Mouse (Mus musculus): ENCODE results near the gene Nphp3. TPM values are rescaled to one million over a fixed set of nuclear protein-coding genes. Genes with fewer than 3 reads are reported as not detected.
A peak's percentile ranks its signal among the peaks of the same experiment; 100 is the strongest.

Gene Nphp3
- polyA plus RNA-seq, 1 experiment = 15.8 TPM

GRCm38 (mm10) chr9:104062430-104063243 lies 60.3 kb downstream of the Nphp3 start, which contains the start of gene Uba5:
Gene Uba5 (minus strand): TSS chr9:104063134.
- H3K4me3 ChIP-seq (ENCODE audit: insufficient read depth, low read length) = peak within 1 kb of the TSS; percentile 97
- peaks cover 3% of the 10 kb centered on the region; the same call in 1 of the 2 replicates for H3K4me1 ChIP-seq (ENCODE audit: control insufficient read depth, insufficient read depth, low read length)
- TF ChIP-seq POLR2A (IDR thresholded peaks at IDR 0.05; ENCODE audit: low read depth, low read length) (peak; percentile 75; the same call in 1 of the 2 replicates), CTCF (IDR thresholded peaks at IDR 0.05; ENCODE audit: borderline replicate concordance, insufficient read depth, low read length) (no peak)
- H3K27ac ChIP-seq (ENCODE audit: insufficient read depth, low read length) = no peak within 1 kb of the TSS

- TF ChIP-seq POLR2A (IDR thresholded peaks at IDR 0.05; ENCODE audit: low read depth, low read length) = peak; percentile 91
- no peak for TF ChIP-seq CTCF (IDR thresholded peaks at IDR 0.05; ENCODE audit: borderline replicate concordance, insufficient read depth, low read length)
- Histone ChIP-seq H3K4me1 (ENCODE audit: control insufficient read depth, insufficient read depth, low read length) (peaks cover 3% of the 10 kb centered on the region; the same call in 1 of the 2 replicates), H3K27ac (ENCODE audit: insufficient read depth, low read length) (no peak within 1 kb of the TSS), H3K4me3 (ENCODE audit: insufficient read depth, low read length) (peak within 1 kb of the TSS; percentile 97)
Measured at GRCm38 (mm10) chr9:104063244-104063961, 61.1 kb downstream of the Nphp3 start, which contains the start of gene Acad11. Gene Acad11 (plus strand): TSS chr9:104063377.

GRCm38 (mm10) chr9:104064571-104064970 lies 62.2 kb downstream of the Nphp3 start:
- Histone ChIP-seq H3K27ac (ENCODE audit: insufficient read depth, low read length) (no peak overlapping the region), H3K4me1 (ENCODE audit: control insufficient read depth, insufficient read depth, low read length) (peaks cover 3% of the 10 kb centered on the region; the same call in 1 of the 2 replicates), H3K4me3 (ENCODE audit: insufficient read depth, low read length) (no peak overlapping the region)
- TF ChIP-seq POLR2A (IDR thresholded peaks at IDR 0.05; ENCODE audit: low read depth, low read length) = no peak
- TF ChIP-seq CTCF (IDR thresholded peaks at IDR 0.05; ENCODE audit: borderline replicate concordance, insufficient read depth, low read length) = no peak

- H3K27ac ChIP-seq (ENCODE audit: insufficient read depth, low read length) = no peak overlapping the region
- H3K4me1 ChIP-seq (ENCODE audit: control insufficient read depth, insufficient read depth, low read length) = no peaks in the 10 kb centered on the region
- no peak overlapping the region for H3K4me3 ChIP-seq (ENCODE audit: insufficient read depth, low read length)
- no peak for TF ChIP-seq CTCF (IDR thresholded peaks at IDR 0.05; ENCODE audit: borderline replicate concordance, insufficient read depth, low read length)
- no peak for TF ChIP-seq POLR2A (IDR thresholded peaks at IDR 0.05; ENCODE audit: low read depth, low read length)
Measured at GRCm38 (mm10) chr9:104070241-104070640, 67.9 kb downstream of the Nphp3 start.

GRCm38 (mm10) chr9:104070863-104071604 lies 68.7 kb downstream of the Nphp3 start:
- no peak overlapping the region for H3K4me3 ChIP-seq (ENCODE audit: insufficient read depth, low read length)
- TF ChIP-seq CTCF (IDR thresholded peaks at IDR 0.05; ENCODE audit: borderline replicate concordance, insufficient read depth, low read length) (no peak), POLR2A (IDR thresholded peaks at IDR 0.05; ENCODE audit: low read depth, low read length) (no peak)
- no peak overlapping the region for H3K27ac ChIP-seq (ENCODE audit: insufficient read depth, low read length)
- H3K4me1 ChIP-seq (ENCODE audit: control insufficient read depth, insufficient read depth, low read length) = no peaks in the 10 kb centered on the region

- Histone ChIP-seq H3K27ac (ENCODE audit: insufficient read depth, low read length) (no peak overlapping the region), H3K4me3 (ENCODE audit: insufficient read depth, low read length) (no peak overlapping the region), H3K4me1 (ENCODE audit: control insufficient read depth, insufficient read depth, low read length) (no peaks in the 10 kb centered on the region)
- TF ChIP-seq POLR2A (IDR thresholded peaks at IDR 0.05; ENCODE audit: low read depth, low read length) (no peak), CTCF (IDR thresholded peaks at IDR 0.05; ENCODE audit: borderline replicate concordance, insufficient read depth, low read length) (no peak)
Measured at GRCm38 (mm10) chr9:104075808-104076207, 73.5 kb downstream of the Nphp3 start.

- Histone ChIP-seq H3K4me3 (ENCODE audit: insufficient read depth, low read length) (no peak overlapping the region), H3K4me1 (ENCODE audit: control insufficient read depth, insufficient read depth, low read length) (no peaks in the 10 kb centered on the region), H3K27ac (ENCODE audit: insufficient read depth, low read length) (no peak overlapping the region)
- no peak for TF ChIP-seq POLR2A (IDR thresholded peaks at IDR 0.05; ENCODE audit: low read depth, low read length)
- no peak for TF ChIP-seq CTCF (IDR thresholded peaks at IDR 0.05; ENCODE audit: borderline replicate concordance, insufficient read depth, low read length)
Measured at GRCm38 (mm10) chr9:104078780-104079179, 76.4 kb downstream of the Nphp3 start.

GRCm38 (mm10) chr9:104079379-104079778 lies 77.0 kb downstream of the Nphp3 start:
- Histone ChIP-seq H3K4me1 (ENCODE audit: control insufficient read depth, insufficient read depth, low read length) (no peaks in the 10 kb centered on the region), H3K27ac (ENCODE audit: insufficient read depth, low read length) (no peak overlapping the region), H3K4me3 (ENCODE audit: insufficient read depth, low read length) (no peak overlapping the region)
- TF ChIP-seq POLR2A (IDR thresholded peaks at IDR 0.05; ENCODE audit: low read depth, low read length) = no peak
- peak; percentile 33; the same call in 1 of the 2 replicates for TF ChIP-seq CTCF (IDR thresholded peaks at IDR 0.05; ENCODE audit: borderline replicate concordance, insufficient read depth, low read length)

- TF ChIP-seq CTCF (IDR thresholded peaks at IDR 0.05; ENCODE audit: borderline replicate concordance, insufficient read depth, low read length) (no peak), POLR2A (IDR thresholded peaks at IDR 0.05; ENCODE audit: low read depth, low read length) (no peak)
- Histone ChIP-seq H3K4me1 (ENCODE audit: control insufficient read depth, insufficient read depth, low read length) (no peaks in the 10 kb centered on the region), H3K4me3 (ENCODE audit: insufficient read depth, low read length) (no peak overlapping the region), H3K27ac (ENCODE audit: insufficient read depth, low read length) (no peak overlapping the region)
Measured at GRCm38 (mm10) chr9:104080038-104080437, 77.7 kb downstream of the Nphp3 start.

All from embryonic fibroblast, embryonic 13.5 days (primary cell).